20 mouse cellular contexts compared by ENCODE assay signal in genomic region chr13:117020631-117021030, GRCm38 (mm10). TPM values are rescaled to one million over a fixed set of nuclear protein-coding genes. Genes with fewer than 3 reads are reported as not detected.
DNase-seq lines count a peak whose midpoint lies in the region; ATAC-seq and TF ChIP-seq lines count a peak whose summit lies in the region.
"Had no signal": no experiment of that assay in that cellular context is flagged by ENCODE, and none has a peak within 500 bp of the region (broad histone marks: within the 10 kb centered on the region; RNA-seq: fewer than 3 reads in every experiment).

No protein-coding gene starts in this region.

- H3K27ac ChIP-seq in heart, embryonic 11.5 days (ENCODE audit: low read depth, low read length) = no peak overlapping the region
- no peak overlapping the region for H3K27ac ChIP-seq in liver, postnatal 0 days (ENCODE audit: low read depth)
- H3K27ac ChIP-seq in midbrain, embryonic 10.5 days (replicated peaks) = no peak overlapping the region
- H3K27ac ChIP-seq: embryonic facial prominence, embryonic 13.5 days; forebrain, embryonic 10.5 days; midbrain, embryonic 12.5 days had no signal

- H3K27me3 ChIP-seq in heart, embryonic 11.5 days (ENCODE audit: control insufficient read depth, insufficient read depth, low read length) = no peaks in the 10 kb centered on the region
- H3K27me3 ChIP-seq in liver, postnatal 0 days (ENCODE audit: insufficient read depth, low read length) = peaks cover 14% of the 10 kb centered on the region
- H3K27me3 ChIP-seq in midbrain, embryonic 10.5 days (ENCODE audit: low read depth, poor library complexity, severe bottlenecking) = no peaks in the 10 kb centered on the region
- H3K27me3 ChIP-seq: CH12.LX; embryonic facial prominence, embryonic 13.5 days; midbrain, embryonic 12.5 days had no signal

- no peaks in the 10 kb centered on the region for H3K9me3 ChIP-seq in heart, embryonic 11.5 days (replicated peaks; ENCODE audit: control insufficient read depth, low read length)
- H3K9me3 ChIP-seq in liver, postnatal 0 days (ENCODE audit: low read length) = no peaks in the 10 kb centered on the region
- H3K9me3 ChIP-seq in midbrain, embryonic 10.5 days (replicated peaks) = no peaks in the 10 kb centered on the region
- H3K9me3 ChIP-seq: embryonic facial prominence, embryonic 13.5 days; forebrain, embryonic 10.5 days; midbrain, embryonic 12.5 days had no signal

- WGBS in heart, embryonic 11.5 days (ENCODE audit: insufficient replicate concordance) = 47% methylated on average over 6 of the region's 6 CpGs
- WGBS in liver, postnatal 0 days (ENCODE audit: insufficient replicate concordance) = 38% methylated on average over 6 of the region's 6 CpGs
- whole genome bisulfite sequencing in midbrain, embryonic 10.5 days = 83% methylated on average over 6 of the region's 6 CpGs

- no peak for DNase-seq in heart, postnatal 4 days
- peak; percentile 24 for DNase-seq in MN1 (ENCODE audit: low spot score)
- DNase-seq in fibroblast of lung, adult 2 months (ENCODE audit: low read depth) = peak; percentile 39
- DNase-seq in liver, postnatal 0 days = no peak
- DNase-seq in midbrain, embryonic 10.5 days (ENCODE audit: low spot score) = no peak
- DNase-seq in layer of hippocampus, postnatal 10 days (ENCODE audit: low spot score in 2 of 2) = no peak
- DNase-seq in adrenal gland, adult 2 months = no peak
- DNase-seq: adrenal gland, postnatal 25 days; cerebellum, adult 18-20 months; kidney, adult 9 months; kidney, postnatal 4 days; retina, postnatal 1 day; right cerebral cortex, postnatal 4 days; thymus, postnatal 25 days had no signal

- TF ChIP-seq EP300 in liver, postnatal 0 days (IDR thresholded peaks at IDR 0.05; ENCODE audit: low read depth) = no peak

- no peaks in the 10 kb centered on the region for H3K36me3 ChIP-seq in heart, embryonic 11.5 days (ENCODE audit: control insufficient read depth, insufficient read depth, low read length)
- no peaks in the 10 kb centered on the region for H3K36me3 ChIP-seq in liver, postnatal 0 days (replicated peaks; ENCODE audit: insufficient read depth, low read length)
- no peaks in the 10 kb centered on the region for H3K36me3 ChIP-seq in midbrain, embryonic 10.5 days
- H3K36me3 ChIP-seq: embryonic facial prominence, embryonic 13.5 days; forebrain, embryonic 10.5 days; midbrain, embryonic 12.5 days had no signal

- peak; percentile 40; the same call in 1 of the 2 replicates for ATAC-seq in heart, embryonic 11.5 days (replicated peaks; ENCODE audit: insufficient number of reproducible peaks, low FRiP score, low TSS enrichment)
- ATAC-seq in liver, postnatal 0 days = peak; percentile 48
- ATAC-seq: inflammation-experienced regulatory T-cells, adult 6 months had no signal

- 0 out of 2 replicates have a peak overlapping the region, but pooled peaks have one; percentile 12 for H3K4me2 ChIP-seq in heart, embryonic 11.5 days
- no peak overlapping the region for H3K4me2 ChIP-seq in liver, postnatal 0 days (ENCODE audit: low read depth, low read length)
- H3K4me2 ChIP-seq: embryonic facial prominence, embryonic 13.5 days; midbrain, embryonic 12.5 days had no signal

- H3K4me1 ChIP-seq in heart, embryonic 11.5 days (ENCODE audit: control insufficient read depth, insufficient read depth, low read length) = 0 out of 2 replicates have a peak, but pooled peaks cover 5% of the 10 kb centered on the region
- H3K4me1 ChIP-seq in liver, postnatal 0 days (ENCODE audit: insufficient read depth) = peaks cover 5% of the 10 kb centered on the region; the same call in 1 of the 2 replicates
- peaks cover 17% of the 10 kb centered on the region for H3K4me1 ChIP-seq in midbrain, embryonic 10.5 days

- H3K4me3 ChIP-seq in heart, embryonic 11.5 days (ENCODE audit: low read depth, low read length) = no peak overlapping the region
- H3K4me3 ChIP-seq in liver, postnatal 0 days (ENCODE audit: low read depth, low read length) = no peak overlapping the region
- H3K4me3 ChIP-seq in midbrain, embryonic 10.5 days = no peak overlapping the region
- H3K4me3 ChIP-seq: embryonic facial prominence, embryonic 13.5 days; forebrain, embryonic 10.5 days; midbrain, embryonic 12.5 days had no signal

- TF ChIP-seq CTCF in liver, postnatal 0 days (IDR thresholded peaks at IDR 0.05; ENCODE audit: low read depth) = no peak

- no peak overlapping the region for H3K9ac ChIP-seq in heart, embryonic 11.5 days (ENCODE audit: low read depth, low read length)
- H3K9ac ChIP-seq in liver, postnatal 0 days (replicated peaks) = no peak overlapping the region
- H3K9ac ChIP-seq: embryonic facial prominence, embryonic 13.5 days; midbrain, embryonic 12.5 days had no signal

RNA-seq across cellular contexts. Expression of gene Parp8, which starts 4.7 kb away (rescaled TPM):
- 15.6 and 17.2 TPM in 2 replicates for polyA plus RNA-seq in heart, embryonic 11.5 days (2014; fragmentation: Nextera tagmentation; extraction: Ambion mirVana)
- total RNA-seq in heart, postnatal 4 days (2021) = 10 to 100 TPM; 15.1 to 17.1 TPM
- 2.0 and 2.2 TPM in 2 replicates for polyA plus RNA-seq in liver, postnatal 0 days (2015; fragmentation: Nextera tagmentation; extraction: Ambion mirVana)
- polyA plus RNA-seq in midbrain, embryonic 10.5 days (2016; fragmentation: Nextera tagmentation; extraction: Ambion mirVana) = 9.4 and 9.8 TPM in 2 replicates
- 10 to 100 TPM; 62.3 to 69.5 TPM for total RNA-seq in layer of hippocampus, postnatal 10 days (2021)
- 10 to 100 TPM; 10.3 to 14.1 TPM for total RNA-seq in adrenal gland, adult 2 months (2021)
- polyA plus RNA-seq in adrenal gland, adult 2 months (2012; rRNA removed) = 2.9 and 3.5 TPM in 2 replicates
- total RNA-seq: CH12.LX had no signal

Comparison
In these comparisons a context has a peak if more than half of its experiments do, and no peak if none do; other contexts are left out.
1. DNase-seq: peak in MN1 (single experiment) and fibroblast of lung, adult 2 months (single experiment); none in heart, postnatal 4 days (single experiment), liver, postnatal 0 days (single experiment), midbrain, embryonic 10.5 days (single experiment), layer of hippocampus, postnatal 10 days (0 of 2) and adrenal gland, adult 2 months (single experiment).